22 mouse cellular contexts compared by ENCODE assay signal in genomic region chr1:91701475-91701874, GRCm38 (mm10).
A peak's percentile ranks its signal among the peaks of the same experiment; 100 is the strongest.
DNase-seq lines count a peak whose midpoint lies in the region; ATAC-seq and TF ChIP-seq lines count a peak whose summit lies in the region.
"Had no signal": no experiment of that assay in that cellular context is flagged by ENCODE, and none has a peak within 500 bp of the region (broad histone marks: within the 10 kb centered on the region; RNA-seq: fewer than 3 reads in every experiment).

No protein-coding gene starts in this region.

- no peak for TF ChIP-seq CTCF in stomach, postnatal 0 days (IDR thresholded peaks at IDR 0.05; ENCODE audit: low read depth)

- peak; percentile 66 for DNase-seq in embryonic facial prominence, embryonic 14.5 days (ENCODE audit: low spot score)
- no peak for DNase-seq in embryonic facial prominence, embryonic 10.5 days (ENCODE audit: low spot score)
- peak; percentile 44 for DNase-seq in intestine, embryonic 14.5 days (ENCODE audit: low spot score)
- DNase-seq in right cerebral cortex, postnatal 4 days, result peak; percentile 22
- no peak for DNase-seq in right cerebral cortex, adult 18-20 months
- DNase-seq in stomach, postnatal 0 days (ENCODE audit: low spot score), result no peak
- DNase-seq in kidney, adult 11 months, result no peak
- DNase-seq: adrenal gland, postnatal 25 days; cerebellum, adult 2 months; cerebellum, postnatal 36 days; gastrocnemius, adult 2 months; kidney, adult 8-10 months; kidney, postnatal 14 days; layer of hippocampus, postnatal 36 days; liver; thymus, postnatal 36 days had no signal

- WGBS in embryonic facial prominence, embryonic 14.5 days, result 60% methylated on average over 12 of the region's 12 CpGs
- WGBS in embryonic facial prominence, embryonic 10.5 days, result 91% methylated on average over 12 of the region's 12 CpGs
- 72% methylated on average over 12 of the region's 12 CpGs for WGBS in intestine, embryonic 14.5 days
- 72% methylated on average over 12 of the region's 12 CpGs for WGBS in intestine, embryonic 15.5 days
- WGBS in stomach, postnatal 0 days, result 55% methylated on average over 12 of the region's 12 CpGs

- H3K4me1 ChIP-seq in embryonic facial prominence, embryonic 14.5 days (ENCODE audit: control insufficient read depth, insufficient read depth, low read length), result no peaks in the 10 kb centered on the region
- H3K4me1 ChIP-seq in embryonic facial prominence, embryonic 10.5 days, result no peaks in the 10 kb centered on the region
- H3K4me1 ChIP-seq in intestine, embryonic 14.5 days (replicated peaks; ENCODE audit: control insufficient read depth, insufficient read depth, low read length), result no peaks in the 10 kb centered on the region
- no peaks in the 10 kb centered on the region for H3K4me1 ChIP-seq in intestine, embryonic 15.5 days (replicated peaks)
- no peaks in the 10 kb centered on the region for H3K4me1 ChIP-seq in stomach, postnatal 0 days (replicated peaks; ENCODE audit: control insufficient read depth, insufficient read depth)

- H3K9me3 ChIP-seq in embryonic facial prominence, embryonic 14.5 days (ENCODE audit: control insufficient read depth, low read length), result no peaks in the 10 kb centered on the region
- no peaks in the 10 kb centered on the region for H3K9me3 ChIP-seq in embryonic facial prominence, embryonic 10.5 days
- H3K9me3 ChIP-seq in intestine, embryonic 14.5 days (ENCODE audit: control insufficient read depth, low read length), result no peaks in the 10 kb centered on the region
- H3K9me3 ChIP-seq in intestine, embryonic 15.5 days, result no peaks in the 10 kb centered on the region
- no peaks in the 10 kb centered on the region for H3K9me3 ChIP-seq in stomach, postnatal 0 days (ENCODE audit: control insufficient read depth, low read length)
- H3K9me3 ChIP-seq: heart, embryonic 13.5 days had no signal

- H3K27me3 ChIP-seq in embryonic facial prominence, embryonic 14.5 days (replicated peaks; ENCODE audit: control insufficient read depth, insufficient read depth, low read length), result no peaks in the 10 kb centered on the region
- H3K27me3 ChIP-seq in embryonic facial prominence, embryonic 10.5 days (replicated peaks; ENCODE audit: low read depth, poor library complexity, severe bottlenecking), result no peaks in the 10 kb centered on the region
- H3K27me3 ChIP-seq in intestine, embryonic 14.5 days (replicated peaks; ENCODE audit: control insufficient read depth, insufficient read depth, low read length), result no peaks in the 10 kb centered on the region
- no peaks in the 10 kb centered on the region for H3K27me3 ChIP-seq in intestine, embryonic 15.5 days (replicated peaks)
- no peaks in the 10 kb centered on the region for H3K27me3 ChIP-seq in stomach, postnatal 0 days (ENCODE audit: control insufficient read depth, insufficient read depth, low read length)
- H3K27me3 ChIP-seq: heart, embryonic 13.5 days had no signal

- ATAC-seq in embryonic facial prominence, embryonic 14.5 days (ENCODE audit: low read depth), result no peak
- ATAC-seq in intestine, embryonic 14.5 days (replicated peaks; ENCODE audit: low FRiP score, low TSS enrichment, low read depth), result no peak
- ATAC-seq in intestine, embryonic 15.5 days, result no peak
- peak; percentile 47; the same call in 1 of the 2 replicates for ATAC-seq in stomach, postnatal 0 days (ENCODE audit: low FRiP score, low TSS enrichment)
- ATAC-seq: activated CD4-positive, CD25-positive, alpha-beta regulatory T cell, adult 4 months; midbrain, embryonic 16.5 days; Patski had no signal

- no peak for TF ChIP-seq EP300 in stomach, postnatal 0 days (optimal IDR thresholded peaks at IDR 0.05)

- H3K36me3 ChIP-seq in embryonic facial prominence, embryonic 14.5 days (ENCODE audit: control insufficient read depth, insufficient read depth, low read length), result no peaks in the 10 kb centered on the region
- no peaks in the 10 kb centered on the region for H3K36me3 ChIP-seq in embryonic facial prominence, embryonic 10.5 days (replicated peaks)
- H3K36me3 ChIP-seq in intestine, embryonic 14.5 days (ENCODE audit: control insufficient read depth, insufficient read depth, low read length), result no peaks in the 10 kb centered on the region
- no peaks in the 10 kb centered on the region for H3K36me3 ChIP-seq in intestine, embryonic 15.5 days
- no peaks in the 10 kb centered on the region for H3K36me3 ChIP-seq in stomach, postnatal 0 days (ENCODE audit: control insufficient read depth, insufficient read depth, low read length)
- H3K36me3 ChIP-seq: heart, embryonic 13.5 days had no signal

- H3K9ac ChIP-seq in embryonic facial prominence, embryonic 14.5 days (ENCODE audit: low read depth, low read length), result no peak overlapping the region
- no peak overlapping the region for H3K9ac ChIP-seq in intestine, embryonic 14.5 days (ENCODE audit: low read length)
- H3K9ac ChIP-seq in intestine, embryonic 15.5 days, result no peak overlapping the region
- H3K9ac ChIP-seq in stomach, postnatal 0 days (ENCODE audit: low read length), result no peak overlapping the region
- H3K9ac ChIP-seq: heart, embryonic 13.5 days had no signal

- no peak overlapping the region for H3K4me2 ChIP-seq in embryonic facial prominence, embryonic 14.5 days (ENCODE audit: low read depth, low read length)
- H3K4me2 ChIP-seq in intestine, embryonic 14.5 days (ENCODE audit: low read length), result no peak overlapping the region
- no peak overlapping the region for H3K4me2 ChIP-seq in intestine, embryonic 15.5 days (replicated peaks)
- no peak overlapping the region for H3K4me2 ChIP-seq in stomach, postnatal 0 days (replicated peaks; ENCODE audit: low read depth)
- H3K4me2 ChIP-seq: heart, embryonic 13.5 days had no signal

- H3K27ac ChIP-seq in embryonic facial prominence, embryonic 14.5 days (replicated peaks; ENCODE audit: low read depth, low read length), result no peak overlapping the region
- H3K27ac ChIP-seq in embryonic facial prominence, embryonic 10.5 days (replicated peaks), result no peak overlapping the region
- no peak overlapping the region for H3K27ac ChIP-seq in intestine, embryonic 14.5 days (ENCODE audit: low read depth)
- no peak overlapping the region for H3K27ac ChIP-seq in intestine, embryonic 15.5 days
- H3K27ac ChIP-seq in stomach, postnatal 0 days (replicated peaks), result no peak overlapping the region
- H3K27ac ChIP-seq: gastrocnemius, adult 2 months; heart, embryonic 13.5 days; layer of hippocampus, adult 2 months had no signal

- no peak overlapping the region for H3K4me3 ChIP-seq in embryonic facial prominence, embryonic 14.5 days (ENCODE audit: low read depth, low read length)
- H3K4me3 ChIP-seq in embryonic facial prominence, embryonic 10.5 days, result no peak overlapping the region
- no peak overlapping the region for H3K4me3 ChIP-seq in intestine, embryonic 14.5 days (ENCODE audit: low read depth, low read length)
- H3K4me3 ChIP-seq in intestine, embryonic 15.5 days (replicated peaks), result no peak overlapping the region
- no peak overlapping the region for H3K4me3 ChIP-seq in stomach, postnatal 0 days (ENCODE audit: low read depth, low read length)
- H3K4me3 ChIP-seq: gastrocnemius, adult 2 months; heart, embryonic 13.5 days; layer of hippocampus, adult 2 months had no signal

Comparison
In these comparisons a context has a peak if more than half of its experiments do, and no peak if none do; other contexts are left out.
1. DNase-seq: peak in embryonic facial prominence, embryonic 14.5 days (single experiment), intestine, embryonic 14.5 days (single experiment) and right cerebral cortex, postnatal 4 days (single experiment); none in embryonic facial prominence, embryonic 10.5 days (single experiment), right cerebral cortex, adult 18-20 months (single experiment), stomach, postnatal 0 days (single experiment) and kidney, adult 11 months (single experiment).